Mouse (Mus musculus): ENCODE results near the gene Gid8. TPM values are rescaled to one million over a fixed set of nuclear protein-coding genes. Genes with fewer than 3 reads are reported as not detected.

Gene Gid8
- polyA plus RNA-seq, 1 experiment from 2014 or later, result 54.1 TPM

DNA sequence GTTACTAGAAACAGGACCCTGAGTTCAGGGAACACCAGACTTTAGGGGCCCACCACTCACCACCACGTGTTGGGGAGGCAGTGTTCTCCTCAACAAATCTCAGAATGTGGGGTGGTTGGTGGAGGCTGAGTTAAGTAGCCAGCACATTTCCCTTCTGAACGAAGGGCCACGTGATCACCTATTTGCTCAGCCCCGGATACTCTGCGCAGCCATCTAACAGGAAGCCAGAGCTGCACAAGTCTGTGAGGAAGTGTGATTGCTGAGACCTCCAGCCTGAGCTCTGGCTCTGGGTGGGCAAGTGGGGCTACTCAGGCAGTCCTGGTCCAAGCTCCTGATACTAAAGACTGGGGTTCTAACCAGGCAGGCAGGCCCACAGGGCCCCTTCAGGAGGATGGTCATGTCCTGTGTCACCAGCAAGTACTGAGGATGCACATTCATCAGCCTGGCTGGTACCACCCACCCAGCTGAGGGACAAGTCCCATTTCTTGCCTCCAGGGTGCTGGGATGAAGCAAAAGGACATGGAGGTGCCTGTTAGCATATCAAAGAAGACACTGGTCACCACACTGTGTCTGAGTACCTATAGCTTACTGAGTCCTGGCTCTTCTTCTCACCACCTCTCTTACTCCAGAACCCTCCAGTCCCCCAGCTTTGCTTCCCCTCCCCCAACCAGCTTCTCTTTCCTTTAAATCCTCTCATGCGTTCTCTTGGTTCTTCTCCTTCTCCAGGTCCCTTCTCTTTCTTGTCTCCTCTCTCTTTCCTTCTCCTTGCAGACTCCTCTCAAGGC, 16.9 kb downstream of the Gid8 start:
- ChIA-PET CTCF (interaction anchor here (1.3 kb wide), 1 partner anchor 21 kb away, joined by 3 read pairs; no protein-coding TSS in a partner anchor), POLR2A (interaction anchor here (0.6 kb wide), 1 partner anchor 47 kb away, joined by 3 read pairs; no protein-coding TSS in a partner anchor)
- in situ Hi-C loops (cut with MboI; ENCODE audit: low pct_unique_long_range_greater_than_20kb), result no loop called here
- ATAC-seq, result no peak
- no peak for DNase-seq (ENCODE audit: low read depth, low spot score)
- TF ChIP-seq CTCF (IDR thresholded peaks at IDR 0.05), result no peak
- no peaks in the 10 kb centered on the region for H3K27me3 ChIP-seq

DNA sequence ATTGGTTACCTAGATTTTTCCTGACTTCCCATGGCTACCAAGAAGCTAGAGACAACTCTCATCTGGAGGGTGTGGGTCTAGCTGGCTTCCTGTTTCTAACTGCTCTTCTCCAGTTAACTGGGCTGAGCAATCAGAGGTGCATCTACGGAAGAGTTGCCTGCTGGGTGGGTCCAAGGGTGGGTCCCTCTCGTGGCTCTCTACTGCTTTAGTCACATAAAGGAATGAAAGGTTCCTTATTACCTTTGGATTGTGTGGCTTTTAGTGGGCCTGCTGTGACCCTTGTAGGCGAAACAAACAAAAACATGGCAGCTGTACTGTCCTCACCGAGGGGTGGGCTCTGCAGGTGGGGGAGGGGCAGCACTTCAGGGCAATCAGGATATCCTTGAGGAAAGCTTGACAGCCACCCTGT, 17.7 kb downstream of the Gid8 start:
- CTCF ChIA-PET, result interaction anchor here (1.3 kb wide), 1 partner anchor 22 kb away, joined by 3 read pairs; no protein-coding TSS in a partner anchor
- no peak for TF ChIP-seq CTCF (IDR thresholded peaks at IDR 0.05)
- ATAC-seq (no peak), DNase-seq (ENCODE audit: low read depth, low spot score) (no peak)
- in situ Hi-C loops (cut with MboI; ENCODE audit: low pct_unique_long_range_greater_than_20kb), result no loop called here
- peaks cover 4% of the 10 kb centered on the region for H3K27me3 ChIP-seq
- POLR2A ChIA-PET, result no interaction called here

DNA sequence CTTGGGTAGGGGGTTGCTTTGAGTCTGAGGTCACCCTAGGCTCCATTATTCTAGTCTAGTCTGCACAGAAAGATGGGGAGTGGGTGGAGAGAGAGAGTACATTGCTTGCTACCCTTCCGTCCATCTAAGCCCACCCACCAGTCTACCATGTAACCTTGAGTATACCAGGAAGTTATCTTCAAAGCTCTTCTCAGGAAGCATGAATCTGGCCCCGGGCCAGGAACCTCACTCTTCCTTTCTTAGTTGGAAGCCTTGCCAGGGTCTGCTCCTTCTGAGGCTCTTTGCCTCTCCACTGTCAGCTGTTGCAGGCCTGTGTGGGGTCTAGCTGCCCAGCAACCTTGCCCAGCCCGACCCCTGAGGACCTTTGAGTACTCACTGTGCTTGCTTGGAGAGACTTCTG, 21.1 kb downstream of the Gid8 start:
- no peak for TF ChIP-seq CTCF (IDR thresholded peaks at IDR 0.05)
- in situ Hi-C loops (cut with MboI; ENCODE audit: low pct_unique_long_range_greater_than_20kb), result no loop called here
- no peak for DNase-seq (ENCODE audit: low read depth, low spot score)
- ChIA-PET CTCF (no interaction called here), POLR2A (no interaction called here)
- ATAC-seq, result no peak
- H3K27me3 ChIP-seq, result peaks cover 4% of the 10 kb centered on the region

DNA sequence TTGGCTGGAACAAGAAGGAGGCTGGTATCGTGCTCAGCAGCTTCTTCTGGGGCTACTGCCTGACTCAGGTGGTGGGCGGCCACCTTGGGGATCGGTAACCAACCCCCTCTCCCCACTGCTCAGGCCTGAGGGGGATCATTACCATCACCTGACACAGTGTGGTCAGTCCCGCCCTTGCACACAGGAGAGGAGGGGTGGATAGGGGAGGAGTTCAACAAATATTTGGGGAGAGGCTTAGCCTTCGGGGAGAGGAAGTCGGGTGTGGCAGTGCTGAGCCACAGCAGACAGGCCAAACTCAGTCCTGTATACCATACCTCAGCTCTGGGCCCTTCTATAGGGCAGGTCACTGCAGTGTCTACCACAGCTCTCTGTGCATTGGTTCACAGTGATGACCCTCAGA, 22.1 kb downstream of the Gid8 start:
- in situ Hi-C loops (cut with MboI; ENCODE audit: low pct_unique_long_range_greater_than_20kb), result no loop called here
- peaks cover 4% of the 10 kb centered on the region for H3K27me3 ChIP-seq
- ATAC-seq (no peak), DNase-seq (ENCODE audit: low read depth, low spot score) (no peak)
- CTCF ChIA-PET, result no interaction called here
- POLR2A ChIA-PET, result no interaction called here
- TF ChIP-seq CTCF (IDR thresholded peaks at IDR 0.05), result no peak

DNA sequence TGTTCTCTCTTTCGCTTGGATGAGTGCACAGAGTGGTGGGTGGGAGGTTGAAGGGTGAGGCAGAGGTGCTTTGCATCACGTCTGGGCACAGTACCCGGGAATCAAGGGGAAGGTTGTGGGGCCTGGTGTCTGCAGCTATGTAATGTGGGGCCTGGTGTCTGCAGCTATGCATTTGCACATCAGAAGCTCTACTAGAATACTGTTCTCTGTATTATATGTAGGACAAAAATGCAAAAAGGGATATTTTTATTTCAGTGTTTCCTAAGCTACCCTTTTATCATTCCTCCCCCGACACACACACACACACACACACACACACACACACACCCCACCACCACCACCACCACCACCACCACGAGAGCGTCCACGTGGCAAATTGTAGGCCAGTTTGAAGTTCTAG, 25.3 kb downstream of the Gid8 start:
- peaks cover 14% of the 10 kb centered on the region for H3K27me3 ChIP-seq
- no peak for ATAC-seq
- CTCF ChIA-PET, result interaction anchor here (2.5 kb wide), 1 partner anchor 9 kb away, joined by 7 read pairs; no protein-coding TSS in a partner anchor
- TF ChIP-seq CTCF (IDR thresholded peaks at IDR 0.05), result no peak
- no peak for DNase-seq (ENCODE audit: low read depth, low spot score)
- in situ Hi-C loops (cut with MboI; ENCODE audit: low pct_unique_long_range_greater_than_20kb), result no loop called here
- POLR2A ChIA-PET, result interaction anchor here (0.6 kb wide), 1 partner anchor 391 kb away, joined by 3 read pairs; no protein-coding TSS in a partner anchor

DNA sequence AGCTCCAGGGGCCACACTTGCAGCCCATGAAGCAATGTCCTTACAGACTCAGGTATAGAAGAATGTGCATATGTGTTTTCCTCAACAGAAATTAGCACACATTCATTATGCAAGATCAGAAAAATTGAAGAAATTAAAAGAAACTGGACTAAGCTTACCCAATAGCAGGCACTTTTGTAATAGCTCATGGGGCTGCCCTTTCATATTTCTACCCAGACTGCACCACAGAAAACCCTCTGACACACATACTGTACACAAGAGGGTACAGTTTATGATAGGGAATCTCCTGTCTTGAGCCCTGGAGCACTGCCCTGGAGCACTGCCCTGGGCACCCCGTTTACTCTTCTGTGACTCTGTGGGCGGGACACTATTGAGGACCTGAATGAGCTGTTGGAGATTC, 28.1 kb downstream of the Gid8 start:
- in situ Hi-C loops (cut with MboI; ENCODE audit: low pct_unique_long_range_greater_than_20kb), result no loop called here
- H3K27me3 ChIP-seq, result peaks cover 22% of the 10 kb centered on the region
- CTCF ChIA-PET, result no interaction called here

DNA sequence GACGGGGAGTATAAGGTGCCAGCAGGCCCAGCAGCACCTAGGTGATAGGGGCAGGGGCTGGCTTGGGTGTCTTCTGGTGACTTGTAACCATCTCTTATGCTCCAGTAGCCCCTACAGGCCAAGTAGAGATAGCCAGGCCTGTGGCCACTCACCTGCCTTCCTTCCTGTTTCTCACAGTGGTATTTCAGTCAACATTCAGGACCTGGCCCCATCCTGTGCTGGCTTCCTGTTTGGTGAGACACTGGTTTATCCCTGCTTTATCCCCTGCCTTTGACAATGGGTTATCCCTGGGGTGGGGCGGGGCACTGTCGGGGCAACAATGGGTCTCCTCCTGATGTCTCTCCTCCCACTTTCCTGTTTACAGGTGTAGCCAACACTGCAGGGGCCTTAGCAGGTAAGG, 30.4 kb downstream of the Gid8 start:
- POLR2A ChIA-PET, result no interaction called here

More for the DNA sequence above, 28.1 kb downstream of the Gid8 start:
- ATAC-seq (no peak), DNase-seq (ENCODE audit: low read depth, low spot score) (no peak)
- POLR2A ChIA-PET, result no interaction called here
- no peak for TF ChIP-seq CTCF (IDR thresholded peaks at IDR 0.05)

DNA sequence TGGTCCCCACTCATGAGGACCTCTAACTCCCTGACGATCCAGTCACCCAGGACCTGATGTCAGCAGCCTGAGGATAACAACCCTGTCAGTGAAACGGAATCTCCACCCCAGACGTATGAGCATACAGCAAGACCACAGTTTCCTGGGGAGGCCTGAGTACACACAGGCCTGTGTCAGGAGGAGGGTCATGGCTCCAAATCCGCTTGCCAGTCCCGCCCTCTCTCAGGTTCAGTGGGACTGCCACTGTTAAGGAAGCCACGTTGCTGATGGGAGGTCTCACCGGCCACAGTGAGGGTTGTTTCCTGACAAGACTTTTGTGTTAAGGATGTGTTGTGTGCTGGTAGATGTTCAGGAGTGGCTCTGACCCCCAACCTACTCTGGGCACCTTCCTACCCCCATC, 31.5 kb downstream of the Gid8 start:
- ChIA-PET CTCF (interaction anchor here (1.7 kb wide), 1 partner anchor 84 kb away, joined by 4 read pairs; no protein-coding TSS in a partner anchor), POLR2A (no interaction called here)
- ATAC-seq (no peak), DNase-seq (ENCODE audit: low read depth, low spot score) (no peak)
- H3K27me3 ChIP-seq, result peaks cover 25% of the 10 kb centered on the region
- in situ Hi-C loops (cut with MboI; ENCODE audit: low pct_unique_long_range_greater_than_20kb), result loop anchor here (10.0 kb wide), 1 partner anchor 167 kb away; no protein-coding TSS in a partner anchor
- TF ChIP-seq CTCF (IDR thresholded peaks at IDR 0.05), result no peak

More for the DNA sequence above, 30.4 kb downstream of the Gid8 start:
- CTCF ChIA-PET, result interaction anchor here (1.7 kb wide), 1 partner anchor 83 kb away, joined by 4 read pairs; no protein-coding TSS in a partner anchor
- no peak for TF ChIP-seq CTCF (IDR thresholded peaks at IDR 0.05)
- no peak for DNase-seq (ENCODE audit: low read depth, low spot score)
- peaks cover 25% of the 10 kb centered on the region for H3K27me3 ChIP-seq
- ATAC-seq, result no peak
- in situ Hi-C loops (cut with MboI; ENCODE audit: low pct_unique_long_range_greater_than_20kb), result loop anchor here (10.0 kb wide), 1 partner anchor 166 kb away; no protein-coding TSS in a partner anchor

DNA sequence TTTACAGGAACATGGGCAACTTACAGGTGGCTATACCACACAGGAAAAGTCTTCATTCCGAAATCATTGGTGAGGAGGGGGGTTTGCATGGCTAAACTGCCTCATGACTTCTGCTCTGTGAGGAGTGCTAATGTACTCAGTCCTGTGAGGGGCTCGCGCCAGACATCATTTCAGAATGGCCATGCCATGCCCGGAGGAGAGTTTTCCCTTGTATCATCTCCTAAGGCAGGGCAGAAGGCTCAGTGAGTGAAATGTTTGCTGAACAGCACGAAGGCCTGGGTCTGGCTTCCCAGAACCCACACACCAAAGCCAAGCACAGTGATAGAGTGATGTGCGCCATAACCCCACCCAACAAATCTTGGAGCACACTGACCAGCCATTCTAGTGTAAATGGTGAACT, 32.9 kb downstream of the Gid8 start:
- ATAC-seq, result no peak
- H3K27me3 ChIP-seq, result peaks cover 25% of the 10 kb centered on the region
- CTCF ChIA-PET, result no interaction called here

DNA sequence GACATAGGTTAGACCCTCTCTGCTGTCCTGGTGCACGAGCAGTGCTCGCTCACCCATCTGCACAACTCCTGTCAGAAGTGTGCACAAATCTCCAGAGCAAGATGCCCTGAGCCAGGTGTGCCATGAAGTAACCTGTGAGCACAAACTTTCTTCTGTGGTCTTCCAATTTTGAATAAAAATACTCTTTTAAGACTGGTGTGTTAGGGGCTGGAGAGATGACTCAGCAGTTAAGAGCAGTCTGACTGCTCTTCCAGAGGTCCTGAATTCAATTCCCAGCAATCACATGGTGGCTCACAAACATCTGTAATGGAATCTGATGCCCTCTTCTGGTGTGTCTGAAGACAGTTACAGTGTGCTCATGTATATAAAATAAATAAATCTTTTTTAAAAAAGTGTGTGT, 33.4 kb downstream of the Gid8 start:
- no peak for TF ChIP-seq CTCF (IDR thresholded peaks at IDR 0.05)
- CTCF ChIA-PET, result interaction anchor here (2.5 kb wide), 1 partner anchor 36 kb away, joined by 7 read pairs; no protein-coding TSS in a partner anchor
- no peak for ATAC-seq
- peaks cover 29% of the 10 kb centered on the region for H3K27me3 ChIP-seq
- no peak for DNase-seq (ENCODE audit: low read depth, low spot score)
- POLR2A ChIA-PET, result no interaction called here
- in situ Hi-C loops (cut with MboI; ENCODE audit: low pct_unique_long_range_greater_than_20kb), result loop anchor here (10.0 kb wide), 1 partner anchor 169 kb away; no protein-coding TSS in a partner anchor

More for the DNA sequence above, 32.9 kb downstream of the Gid8 start:
- in situ Hi-C loops (cut with MboI; ENCODE audit: low pct_unique_long_range_greater_than_20kb), result loop anchor here (10.0 kb wide), 1 partner anchor 168 kb away; no protein-coding TSS in a partner anchor
- TF ChIP-seq CTCF (IDR thresholded peaks at IDR 0.05), result no peak
- DNase-seq (ENCODE audit: low read depth, low spot score), result no peak
- POLR2A ChIA-PET, result no interaction called here

All from Patski (cell line).